Mouse (Mus musculus): ENCODE measurements around the gene Gm7980. TPM values are rescaled to one million over a fixed set of nuclear protein-coding genes. Genes with fewer than 3 reads are reported as not detected.
"Not testable (repeated sequence)": the region's sequence is repeated elsewhere in the genome, so short reads cannot be mapped to it uniquely, and the experiment has no call there.

Gene Gm7980
- not detected for total RNA-seq (2022)

DNA sequence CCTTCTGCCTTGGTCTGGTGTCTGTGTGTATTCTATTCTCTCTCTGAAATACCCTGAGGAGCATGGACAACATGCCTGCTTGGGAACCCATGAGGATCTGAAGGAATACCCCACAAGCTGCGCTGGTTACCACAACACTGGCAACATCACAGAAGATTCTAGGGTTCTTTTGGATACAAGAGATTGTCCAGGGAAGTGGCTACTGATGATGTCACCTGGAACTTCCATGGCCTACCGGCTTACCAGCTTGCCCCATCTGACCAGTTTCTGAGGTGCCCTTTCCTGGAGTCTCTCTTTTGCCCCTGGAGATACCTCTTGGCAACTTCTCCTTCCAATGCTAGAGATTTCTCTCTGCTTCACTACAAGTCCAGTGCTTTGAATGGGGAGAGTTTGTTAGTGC, at the start of gene Gm7980:
Gm7980 (minus strand) TSS at position 101 of the 400 bp plus-strand sequence.
- not testable (repeated sequence) for DNase-seq (ENCODE audit: low spot score in 2 of 2)

DNA sequence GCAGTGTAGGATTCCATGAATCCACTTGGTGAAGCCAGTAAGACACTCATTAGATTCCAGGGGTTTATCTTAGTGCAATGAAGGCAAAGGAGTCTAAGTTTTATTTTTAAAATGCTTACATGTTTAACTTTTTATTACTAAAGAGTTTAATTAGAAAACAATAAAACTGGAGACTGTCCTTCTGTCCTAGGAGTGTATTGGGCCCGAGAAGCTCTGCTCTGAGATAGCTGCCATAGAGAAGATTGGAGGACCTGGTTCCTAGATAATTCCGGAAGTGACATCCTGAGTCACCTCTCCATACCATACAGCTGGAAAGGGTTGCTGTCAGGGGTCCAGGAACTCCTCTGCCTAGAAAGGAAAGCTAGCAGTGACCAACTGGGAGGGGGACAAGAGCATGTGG, 36.6 kb upstream of the Gm7980 start, which contains the start of gene 1700024B05Rik:
1700024B05Rik (plus strand) TSS at position 301 of the 400 bp plus-strand sequence.
- not testable (repeated sequence) for DNase-seq (ENCODE audit: low spot score in 2 of 2)

DNA sequence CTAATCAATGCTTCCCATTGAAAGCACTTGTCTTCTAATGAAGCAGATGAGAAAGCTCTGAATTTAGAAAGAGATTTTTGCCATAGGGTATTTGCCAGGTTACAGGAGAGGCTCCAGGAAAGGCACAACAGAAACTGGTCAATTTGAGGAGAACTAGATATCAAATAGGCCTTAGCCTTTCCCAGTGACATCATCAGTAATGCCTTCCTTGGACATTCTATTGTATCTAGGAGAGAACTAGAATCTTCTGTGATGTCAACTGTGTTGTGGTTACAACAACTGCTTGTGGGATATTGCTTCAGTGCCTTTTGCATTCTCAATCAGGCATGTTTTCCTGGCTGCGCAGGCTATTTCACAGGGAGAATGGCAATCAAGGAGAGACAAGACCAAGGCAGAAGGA, 17.6 kb upstream of the Gm7980 start, which contains the start of gene 1700049E17Rik1:
1700049E17Rik1 (plus strand) TSS at position 301 of the 400 bp plus-strand sequence.
- DNase-seq (ENCODE audit: low spot score in 2 of 2) = not testable (repeated sequence)

Other genes with a start within 250 kb of the Gm7980 start
- gene Gm8068, start 205.4 kb downstream of the Gm7980 start, total RNA-seq (2022) = not detected
- not detected for gene Gm7929, start 156.7 kb downstream of the Gm7980 start, total RNA-seq (2022)
- not detected for gene Gm47189, start 134.8 kb downstream of the Gm7980 start, total RNA-seq (2022)
- gene 1700049E17Rik1, start 17.7 kb upstream of the Gm7980 start, total RNA-seq (2022) = not detected
- gene 1700024B05Rik, start 36.7 kb upstream of the Gm7980 start, total RNA-seq (2022) = not detected
- not detected for gene Gm6401, start 60.6 kb upstream of the Gm7980 start, total RNA-seq (2022)
- gene Gm3543, start 76.0 kb upstream of the Gm7980 start, total RNA-seq (2022) = 1 to 10 TPM in 1 of 4 experiments, under 1 TPM in 1, not detected in 2; 0.95 to 2.5 TPM
- gene Gm7951, start 210.1 kb upstream of the Gm7980 start, total RNA-seq (2022) = not detected